Mouse (Mus musculus): ENCODE measurements around the gene Dnajc15. TPM values are rescaled to one million over a fixed set of nuclear protein-coding genes. Genes with fewer than 3 reads are reported as not detected.

The Dnajc15 gene
- polyA plus RNA-seq, 1 experiment: 89.3 TPM

DNA sequence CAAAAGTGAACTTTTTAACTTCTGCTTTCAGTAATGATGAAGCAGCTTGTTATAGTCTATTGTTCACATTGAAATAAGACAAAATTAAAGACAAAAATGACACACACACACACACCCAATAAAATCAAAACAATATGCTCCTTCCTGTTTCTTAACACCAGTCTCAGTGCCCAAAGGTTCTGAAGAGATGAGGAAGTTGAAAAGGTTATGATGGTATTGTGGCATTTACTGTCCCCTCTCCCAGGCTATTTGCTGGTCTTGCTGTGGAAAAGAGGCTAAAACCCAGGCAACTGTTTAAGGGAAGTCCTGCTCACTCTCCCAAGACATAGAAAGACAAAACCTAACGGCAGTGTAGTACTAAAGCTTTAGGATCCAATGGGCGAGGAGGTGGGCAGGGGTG lies 38.1 kb downstream of the Dnajc15 start:
- peak overlapping the region; percentile 71 for H3K27ac ChIP-seq (ENCODE audit: insufficient read depth, low read depth, low read length)

GRCm38 (mm10) chr14:77832359-77832758 lies 42.6 kb downstream of the Dnajc15 start:
- Histone ChIP-seq H3K27ac (ENCODE audit: insufficient read depth, low read depth, low read length) (no peak overlapping the region), H3K4me1 (ENCODE audit: control insufficient read depth, insufficient read depth, low read length) (peaks cover 26% of the 10 kb centered on the region), H3K4me3 (ENCODE audit: insufficient read depth, low read length) (no peak overlapping the region)
- no peak for TF ChIP-seq CTCF (IDR thresholded peaks at IDR 0.05; ENCODE audit: low read depth, low read length)
- TF ChIP-seq POLR2A (IDR thresholded peaks at IDR 0.05; ENCODE audit: borderline replicate concordance, low read depth, low read length): no peak

More for the DNA sequence above, 38.1 kb downstream of the Dnajc15 start:
- Histone ChIP-seq H3K4me1 (ENCODE audit: control insufficient read depth, insufficient read depth, low read length) (peaks cover 25% of the 10 kb centered on the region), H3K4me3 (ENCODE audit: insufficient read depth, low read length) (no peak overlapping the region)
- TF ChIP-seq CTCF (IDR thresholded peaks at IDR 0.05; ENCODE audit: low read depth, low read length): no peak
- TF ChIP-seq POLR2A (IDR thresholded peaks at IDR 0.05; ENCODE audit: borderline replicate concordance, low read depth, low read length): no peak

DNA sequence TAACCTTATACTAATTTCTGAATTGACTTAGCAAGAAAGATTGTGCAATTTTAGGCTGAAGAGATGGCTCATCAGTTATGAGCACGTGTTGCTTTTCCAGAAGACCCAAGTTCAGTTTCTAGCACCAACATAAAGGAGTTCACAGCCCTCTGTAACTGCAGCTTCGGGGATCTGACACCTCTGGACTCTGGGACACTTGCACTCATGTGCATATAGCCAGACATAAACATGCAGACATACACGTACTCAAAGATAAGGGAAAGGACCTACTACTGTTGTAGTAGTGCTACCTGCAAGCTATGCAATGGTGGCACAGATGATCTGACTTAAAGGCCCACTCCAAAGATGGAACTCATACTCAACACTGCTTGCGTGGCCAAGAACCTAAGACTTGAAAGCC lies 43.0 kb downstream of the Dnajc15 start:
- peaks cover 22% of the 10 kb centered on the region for H3K4me1 ChIP-seq (ENCODE audit: control insufficient read depth, insufficient read depth, low read length)
- H3K27ac ChIP-seq (ENCODE audit: insufficient read depth, low read depth, low read length): peak overlapping the region; percentile 61
- no peak overlapping the region for H3K4me3 ChIP-seq (ENCODE audit: insufficient read depth, low read length)
- TF ChIP-seq POLR2A (IDR thresholded peaks at IDR 0.05; ENCODE audit: borderline replicate concordance, low read depth, low read length) (no peak), CTCF (IDR thresholded peaks at IDR 0.05; ENCODE audit: low read depth, low read length) (no peak)

DNA sequence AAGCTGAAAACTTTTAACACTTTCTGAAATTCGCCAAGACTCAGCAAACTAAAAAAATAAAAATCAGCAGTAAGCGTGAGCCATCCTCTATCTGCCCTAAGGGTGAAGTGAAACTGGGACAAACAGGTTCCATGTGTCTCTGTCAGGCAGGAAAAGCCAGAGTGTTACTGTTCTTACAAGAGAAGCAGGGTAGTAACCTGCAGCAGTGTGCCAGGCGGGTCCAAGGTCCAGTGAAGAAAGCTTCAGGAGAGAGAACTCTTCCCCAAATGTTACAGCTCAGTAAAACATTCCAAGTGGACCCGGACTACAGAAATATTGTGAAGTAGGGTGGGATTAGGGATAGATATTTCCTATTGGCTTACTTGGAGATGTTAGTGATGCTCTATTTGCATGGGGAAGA lies 45.3 kb downstream of the Dnajc15 start:
- TF ChIP-seq CTCF (IDR thresholded peaks at IDR 0.05; ENCODE audit: low read depth, low read length) (no peak), POLR2A (IDR thresholded peaks at IDR 0.05; ENCODE audit: borderline replicate concordance, low read depth, low read length) (no peak)
- Histone ChIP-seq H3K4me1 (ENCODE audit: control insufficient read depth, insufficient read depth, low read length) (peaks cover 30% of the 10 kb centered on the region), H3K27ac (ENCODE audit: insufficient read depth, low read depth, low read length) (no peak overlapping the region), H3K4me3 (ENCODE audit: insufficient read depth, low read length) (no peak overlapping the region)

- TF ChIP-seq POLR2A (IDR thresholded peaks at IDR 0.05; ENCODE audit: borderline replicate concordance, low read depth, low read length) (no peak), CTCF (IDR thresholded peaks at IDR 0.05; ENCODE audit: low read depth, low read length) (no peak)
- Histone ChIP-seq H3K4me3 (ENCODE audit: insufficient read depth, low read length) (no peak overlapping the region), H3K27ac (ENCODE audit: insufficient read depth, low read depth, low read length) (no peak overlapping the region), H3K4me1 (ENCODE audit: control insufficient read depth, insufficient read depth, low read length) (peaks cover 23% of the 10 kb centered on the region)
Observed at GRCm38 (mm10) chr14:77825891-77826290, 49.0 kb downstream of the Dnajc15 start.

DNA sequence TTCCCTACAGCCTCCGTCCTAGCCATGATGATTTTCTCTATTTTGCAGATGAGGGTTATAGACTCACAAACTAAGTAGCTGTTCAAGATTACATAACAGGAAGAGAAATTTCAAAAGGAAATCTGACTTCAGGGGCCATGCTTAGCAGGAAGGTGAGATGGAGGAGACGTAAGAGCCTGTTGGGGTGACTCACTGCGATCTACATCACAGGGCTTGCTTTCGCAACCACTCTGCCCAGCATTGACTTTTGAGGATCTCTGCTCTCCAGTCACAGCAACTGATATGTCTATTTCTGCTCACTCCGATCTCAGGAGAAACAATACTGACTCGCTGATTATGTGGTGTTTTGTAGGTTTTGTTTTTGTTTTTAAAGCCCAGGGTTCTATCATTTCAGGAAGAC lies 49.8 kb downstream of the Dnajc15 start:
- H3K4me1 ChIP-seq (ENCODE audit: control insufficient read depth, insufficient read depth, low read length): peaks cover 21% of the 10 kb centered on the region
- H3K27ac ChIP-seq (ENCODE audit: insufficient read depth, low read depth, low read length): no peak overlapping the region
- no peak overlapping the region for H3K4me3 ChIP-seq (ENCODE audit: insufficient read depth, low read length)
- TF ChIP-seq POLR2A (IDR thresholded peaks at IDR 0.05; ENCODE audit: borderline replicate concordance, low read depth, low read length): no peak
- TF ChIP-seq CTCF (IDR thresholded peaks at IDR 0.05; ENCODE audit: low read depth, low read length): no peak

- peaks cover 18% of the 10 kb centered on the region for H3K4me1 ChIP-seq (ENCODE audit: control insufficient read depth, insufficient read depth, low read length)
- H3K27ac ChIP-seq (ENCODE audit: insufficient read depth, low read depth, low read length): no peak overlapping the region
- TF ChIP-seq CTCF (IDR thresholded peaks at IDR 0.05; ENCODE audit: low read depth, low read length) (no peak), POLR2A (IDR thresholded peaks at IDR 0.05; ENCODE audit: borderline replicate concordance, low read depth, low read length) (no peak)
- no peak overlapping the region for H3K4me3 ChIP-seq (ENCODE audit: insufficient read depth, low read length)
Observed at GRCm38 (mm10) chr14:77819841-77820240, 55.1 kb downstream of the Dnajc15 start.

GRCm38 (mm10) chr14:77817561-77817960 lies 57.4 kb downstream of the Dnajc15 start:
- H3K4me3 ChIP-seq (ENCODE audit: insufficient read depth, low read length): no peak overlapping the region
- H3K4me1 ChIP-seq (ENCODE audit: control insufficient read depth, insufficient read depth, low read length): peaks cover 7% of the 10 kb centered on the region
- H3K27ac ChIP-seq (ENCODE audit: insufficient read depth, low read depth, low read length): no peak overlapping the region
- TF ChIP-seq POLR2A (IDR thresholded peaks at IDR 0.05; ENCODE audit: borderline replicate concordance, low read depth, low read length) (no peak), CTCF (IDR thresholded peaks at IDR 0.05; ENCODE audit: low read depth, low read length) (no peak)

DNA sequence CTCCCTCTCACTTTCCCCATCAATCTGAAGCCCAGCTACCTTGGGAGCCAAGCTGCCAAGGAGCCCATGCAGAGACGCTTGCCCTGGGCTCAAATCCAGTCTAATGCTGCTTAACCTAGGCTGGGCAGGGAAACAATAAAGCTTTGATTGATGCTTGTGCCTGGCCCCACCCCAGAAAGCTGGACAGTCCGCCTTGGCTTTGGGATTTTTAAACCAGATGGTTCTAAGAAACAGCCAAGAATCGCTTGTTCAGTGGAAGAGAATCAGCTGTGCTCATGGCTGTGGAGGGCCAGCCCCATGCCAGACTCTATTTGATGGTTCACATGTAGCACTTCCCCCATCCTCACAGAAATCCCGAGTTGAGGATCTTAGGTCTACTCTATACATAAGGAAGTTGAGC lies 60.0 kb downstream of the Dnajc15 start:
- peaks cover 12% of the 10 kb centered on the region for H3K4me1 ChIP-seq (ENCODE audit: control insufficient read depth, insufficient read depth, low read length)
- H3K27ac ChIP-seq (ENCODE audit: insufficient read depth, low read depth, low read length): no peak overlapping the region
- no peak overlapping the region for H3K4me3 ChIP-seq (ENCODE audit: insufficient read depth, low read length)
- TF ChIP-seq POLR2A (IDR thresholded peaks at IDR 0.05; ENCODE audit: borderline replicate concordance, low read depth, low read length) (no peak), CTCF (IDR thresholded peaks at IDR 0.05; ENCODE audit: low read depth, low read length) (no peak)

- H3K4me3 ChIP-seq (ENCODE audit: insufficient read depth, low read length): no peak overlapping the region
- peaks cover 12% of the 10 kb centered on the region for H3K4me1 ChIP-seq (ENCODE audit: control insufficient read depth, insufficient read depth, low read length)
- TF ChIP-seq POLR2A (IDR thresholded peaks at IDR 0.05; ENCODE audit: borderline replicate concordance, low read depth, low read length): no peak
- no peak for TF ChIP-seq CTCF (IDR thresholded peaks at IDR 0.05; ENCODE audit: low read depth, low read length)
- H3K27ac ChIP-seq (ENCODE audit: insufficient read depth, low read depth, low read length): no peak overlapping the region
Observed at GRCm38 (mm10) chr14:77812890-77813289, 62.0 kb downstream of the Dnajc15 start.

- H3K4me3 ChIP-seq (ENCODE audit: insufficient read depth, low read length): no peak overlapping the region
- TF ChIP-seq POLR2A (IDR thresholded peaks at IDR 0.05; ENCODE audit: borderline replicate concordance, low read depth, low read length) (no peak), CTCF (IDR thresholded peaks at IDR 0.05; ENCODE audit: low read depth, low read length) (no peak)
- H3K4me1 ChIP-seq (ENCODE audit: control insufficient read depth, insufficient read depth, low read length): peaks cover 19% of the 10 kb centered on the region
- H3K27ac ChIP-seq (ENCODE audit: insufficient read depth, low read depth, low read length): no peak overlapping the region
Observed at GRCm38 (mm10) chr14:77811466-77811865, 63.5 kb downstream of the Dnajc15 start.
